Mouse (Mus musculus): ENCODE data around the gene Abcf3.

GRCm38 (mm10) chr16:20537601-20538320, 10.6 kb upstream of the Abcf3 start:
- TF ChIP-seq EP300 (optimal IDR thresholded peaks at IDR 0.05) = no peak
- TF ChIP-seq CTCF (IDR thresholded peaks at IDR 0.05; ENCODE audit: low read depth) = no peak

All from stomach, postnatal 0 days (tissue).